Mouse (Mus musculus): ENCODE data around the gene Vmn1r59. TPM values are rescaled to one million over a fixed set of nuclear protein-coding genes. Genes with fewer than 3 reads are reported as not detected.
"Not testable (repeated sequence)": the region's sequence is repeated elsewhere in the genome, so short reads cannot be mapped to it uniquely, and the experiment has no call there.

The Vmn1r59 gene
- not detected for total RNA-seq (2018; cell fraction: chromatin; rRNA removed)
- not detected for total RNA-seq (2018; cell fraction: cytosol; rRNA removed)
- total RNA-seq (2018; cell fraction: nucleus; rRNA removed): not detected
- polyA plus RNA-seq (2018): not detected in 3 replicates

GRCm38 (mm10) chr7:5456674-5457073, at the start of gene Vmn1r59:
Gene Vmn1r59 (minus strand): TSS chr7:5456774.
- no peak within 1 kb of the TSS for H3K4me3 ChIP-seq (ENCODE audit: inconsistent target)
- no peak within 1 kb of the TSS for H3K27ac ChIP-seq
- no peaks in the 10 kb centered on the region for H3K79me2 ChIP-seq (ENCODE audit: inconsistent target)
- no peaks in the 10 kb centered on the region for H3K36me3 ChIP-seq (ENCODE audit: inconsistent target)

- H3K4me3 ChIP-seq (ENCODE audit: inconsistent target); H3K79me2 ChIP-seq (ENCODE audit: inconsistent target); H3K36me3 ChIP-seq (ENCODE audit: inconsistent target); H3K27ac ChIP-seq: not testable (repeated sequence)
Measured at GRCm38 (mm10) chr7:5493856-5494255, 37.3 kb upstream of the Vmn1r59 start, which contains the start of gene Vmn2r28. Gene Vmn2r28 (minus strand): TSS chr7:5493956.

- WGBS (ENCODE audit: missing documents): 72% methylated on average over 3 of the region's 3 CpGs
- H3K27ac ChIP-seq; H3K4me3 ChIP-seq (ENCODE audit: inconsistent target); H3K79me2 ChIP-seq (ENCODE audit: inconsistent target); H3K36me3 ChIP-seq (ENCODE audit: inconsistent target): not testable (repeated sequence)
Measured at GRCm38 (mm10) chr7:5454011-5454410, 2.6 kb downstream of the Vmn1r59 start.

GRCm38 (mm10) chr7:5448627-5449026, 7.9 kb downstream of the Vmn1r59 start:
- H3K79me2 ChIP-seq (ENCODE audit: inconsistent target): no peaks in the 10 kb centered on the region
- H3K27ac ChIP-seq: no peak overlapping the region
- no peaks in the 10 kb centered on the region for H3K36me3 ChIP-seq (ENCODE audit: inconsistent target)
- H3K4me3 ChIP-seq (ENCODE audit: inconsistent target): no peak overlapping the region

- not testable (repeated sequence) for H3K79me2 ChIP-seq (ENCODE audit: inconsistent target); H3K4me3 ChIP-seq (ENCODE audit: inconsistent target); H3K36me3 ChIP-seq (ENCODE audit: inconsistent target); H3K27ac ChIP-seq
Measured at GRCm38 (mm10) chr7:5413296-5413695, 43.3 kb downstream of the Vmn1r59 start, which contains the start of gene Vmn1r58. Gene Vmn1r58 (minus strand): TSS chr7:5413396.

GRCm38 (mm10) chr7:5406201-5406600, 50.4 kb downstream of the Vmn1r59 start:
- WGBS (ENCODE audit: missing documents): 24% methylated on average over 2 of the region's 2 CpGs
- Histone ChIP-seq H3K36me3 (ENCODE audit: inconsistent target) (no peaks in the 10 kb centered on the region), H3K4me3 (ENCODE audit: inconsistent target) (no peak overlapping the region), H3K27ac (no peak overlapping the region), H3K79me2 (ENCODE audit: inconsistent target) (no peaks in the 10 kb centered on the region)

Other genes starting within 250 kb of the Vmn1r59 start
- not detected in 3 replicates for gene Vmn1r57, start 238.3 kb downstream of the Vmn1r59 start, polyA plus RNA-seq (2018)
- not detected in 3 replicates for gene Gm5065, start 106.2 kb downstream of the Vmn1r59 start, polyA plus RNA-seq (2018)
- gene Nlrp2, start 105.7 kb downstream of the Vmn1r59 start, polyA plus RNA-seq (2018): not detected in 3 replicates
- gene Vmn1r58, start 43.4 kb downstream of the Vmn1r59 start, polyA plus RNA-seq (2018): not detected in 3 replicates
- gene Vmn2r28, start 37.2 kb upstream of the Vmn1r59 start, polyA plus RNA-seq (2018): not detected in 3 replicates
- gene Vmn1r60, start 90.5 kb upstream of the Vmn1r59 start, polyA plus RNA-seq (2018): not detected in 3 replicates
- not detected in 3 replicates for gene Vmn1r61, start 156.5 kb upstream of the Vmn1r59 start, polyA plus RNA-seq (2018)
- not detected in 3 replicates for gene Vmn1r62, start 216.9 kb upstream of the Vmn1r59 start, polyA plus RNA-seq (2018)